Mouse (Mus musculus): ENCODE measurements around the gene Colca2. TPM values are rescaled to one million over a fixed set of nuclear protein-coding genes. Genes with fewer than 3 reads are reported as not detected.

Gene Colca2
- polyA plus RNA-seq, 1 experiment = 3.5 TPM

GRCm38 (mm10) chr9:51290980-51291379 lies 12.6 kb upstream of the Colca2 start:
- no peak overlapping the region for H3K27ac ChIP-seq (ENCODE audit: insufficient read depth, low read length)
- H3K27me3 ChIP-seq (ENCODE audit: control insufficient read depth, insufficient read depth, low read length) = no peaks in the 10 kb centered on the region; the same call in 1 of the 2 replicates
- 92% methylated on average over 4 of the region's 4 CpGs for WGBS
- no peaks in the 10 kb centered on the region for H3K4me1 ChIP-seq (ENCODE audit: control insufficient read depth, insufficient read depth, low read length)
- H3K4me3 ChIP-seq (replicated peaks; ENCODE audit: insufficient read depth, low read depth, low read length) = no peak overlapping the region
- TF ChIP-seq POLR2A (IDR thresholded peaks at IDR 0.05; ENCODE audit: borderline replicate concordance, insufficient read depth, low read length) = no peak
- TF ChIP-seq CTCF (IDR thresholded peaks at IDR 0.05; ENCODE audit: borderline replicate concordance, insufficient read depth, low read depth, low read length) = no peak
- no peak for DNase-seq

- TF ChIP-seq POLR2A (IDR thresholded peaks at IDR 0.05; ENCODE audit: borderline replicate concordance, insufficient read depth, low read length) = no peak
- TF ChIP-seq CTCF (IDR thresholded peaks at IDR 0.05; ENCODE audit: borderline replicate concordance, insufficient read depth, low read depth, low read length) = no peak
- DNase-seq = no peak
- H3K4me3 ChIP-seq (replicated peaks; ENCODE audit: insufficient read depth, low read depth, low read length) = no peak overlapping the region
- WGBS = 42% methylated on average over 2 of the region's 2 CpGs
- H3K27ac ChIP-seq (ENCODE audit: insufficient read depth, low read length) = no peak overlapping the region
- H3K27me3 ChIP-seq (ENCODE audit: control insufficient read depth, insufficient read depth, low read length) = no peaks in the 10 kb centered on the region
- no peaks in the 10 kb centered on the region for H3K4me1 ChIP-seq (ENCODE audit: control insufficient read depth, insufficient read depth, low read length)
Measured at GRCm38 (mm10) chr9:51286079-51286478, 7.7 kb upstream of the Colca2 start.

GRCm38 (mm10) chr9:51277834-51278498 lies 403 bp downstream of the Colca2 start:
- no peaks in the 10 kb centered on the region for H3K4me1 ChIP-seq (ENCODE audit: control insufficient read depth, insufficient read depth, low read length)
- no peak for DNase-seq
- WGBS = 30% methylated on average over 13 of the region's 13 CpGs
- peak overlapping the region; percentile 48 for H3K4me3 ChIP-seq (replicated peaks; ENCODE audit: insufficient read depth, low read depth, low read length)
- no peaks in the 10 kb centered on the region; the same call in 1 of the 2 replicates for H3K27me3 ChIP-seq (ENCODE audit: control insufficient read depth, insufficient read depth, low read length)
- no peak overlapping the region for H3K27ac ChIP-seq (ENCODE audit: insufficient read depth, low read length)
- no peak for TF ChIP-seq POLR2A (IDR thresholded peaks at IDR 0.05; ENCODE audit: borderline replicate concordance, insufficient read depth, low read length)
- TF ChIP-seq CTCF (IDR thresholded peaks at IDR 0.05; ENCODE audit: borderline replicate concordance, insufficient read depth, low read depth, low read length) = no peak

GRCm38 (mm10) chr9:51274678-51275077 lies 3.7 kb downstream of the Colca2 start:
- Histone ChIP-seq H3K27ac (ENCODE audit: insufficient read depth, low read length) (no peak overlapping the region), H3K4me3 (replicated peaks; ENCODE audit: insufficient read depth, low read depth, low read length) (no peak overlapping the region), H3K4me1 (ENCODE audit: control insufficient read depth, insufficient read depth, low read length) (no peaks in the 10 kb centered on the region), H3K27me3 (ENCODE audit: control insufficient read depth, insufficient read depth, low read length) (no peaks in the 10 kb centered on the region; the same call in 1 of the 2 replicates)
- WGBS = 49% methylated on average over 4 of the region's 4 CpGs
- TF ChIP-seq POLR2A (IDR thresholded peaks at IDR 0.05; ENCODE audit: borderline replicate concordance, insufficient read depth, low read length) (no peak), CTCF (IDR thresholded peaks at IDR 0.05; ENCODE audit: borderline replicate concordance, insufficient read depth, low read depth, low read length) (no peak)
- no peak for DNase-seq

GRCm38 (mm10) chr9:51273581-51274154 lies 4.7 kb downstream of the Colca2 start:
- Histone ChIP-seq H3K4me1 (ENCODE audit: control insufficient read depth, insufficient read depth, low read length) (no peaks in the 10 kb centered on the region), H3K4me3 (replicated peaks; ENCODE audit: insufficient read depth, low read depth, low read length) (no peak overlapping the region), H3K27me3 (ENCODE audit: control insufficient read depth, insufficient read depth, low read length) (no peaks in the 10 kb centered on the region; the same call in 1 of the 2 replicates), H3K27ac (ENCODE audit: insufficient read depth, low read length) (no peak overlapping the region)
- no peak for TF ChIP-seq POLR2A (IDR thresholded peaks at IDR 0.05; ENCODE audit: borderline replicate concordance, insufficient read depth, low read length)
- no peak for TF ChIP-seq CTCF (IDR thresholded peaks at IDR 0.05; ENCODE audit: borderline replicate concordance, insufficient read depth, low read depth, low read length)
- DNase-seq = no peak
- WGBS = 81% methylated on average over 9 of the region's 9 CpGs

GRCm38 (mm10) chr9:51272102-51272501 lies 6.3 kb downstream of the Colca2 start:
- no peak overlapping the region for H3K4me3 ChIP-seq (replicated peaks; ENCODE audit: insufficient read depth, low read depth, low read length)
- no peak for DNase-seq
- no peaks in the 10 kb centered on the region; the same call in 1 of the 2 replicates for H3K27me3 ChIP-seq (ENCODE audit: control insufficient read depth, insufficient read depth, low read length)
- H3K4me1 ChIP-seq (ENCODE audit: control insufficient read depth, insufficient read depth, low read length) = no peaks in the 10 kb centered on the region
- WGBS = 91% methylated on average over 5 of the region's 5 CpGs
- no peak overlapping the region for H3K27ac ChIP-seq (ENCODE audit: insufficient read depth, low read length)
- no peak for TF ChIP-seq CTCF (IDR thresholded peaks at IDR 0.05; ENCODE audit: borderline replicate concordance, insufficient read depth, low read depth, low read length)
- no peak for TF ChIP-seq POLR2A (IDR thresholded peaks at IDR 0.05; ENCODE audit: borderline replicate concordance, insufficient read depth, low read length)

- 77% methylated on average over 8 of the region's 8 CpGs for WGBS
- TF ChIP-seq POLR2A (IDR thresholded peaks at IDR 0.05; ENCODE audit: borderline replicate concordance, insufficient read depth, low read length) = no peak
- TF ChIP-seq CTCF (IDR thresholded peaks at IDR 0.05; ENCODE audit: borderline replicate concordance, insufficient read depth, low read depth, low read length) = no peak
Measured at GRCm38 (mm10) chr9:51271073-51271472, 7.3 kb downstream of the Colca2 start.

GRCm38 (mm10) chr9:51268852-51269251 lies 9.5 kb downstream of the Colca2 start:
- DNase-seq = no peak
- 65% methylated on average over 5 of the region's 5 CpGs for WGBS
- Histone ChIP-seq H3K27me3 (ENCODE audit: control insufficient read depth, insufficient read depth, low read length) (no peaks in the 10 kb centered on the region), H3K4me3 (replicated peaks; ENCODE audit: insufficient read depth, low read depth, low read length) (no peak overlapping the region), H3K27ac (ENCODE audit: insufficient read depth, low read length) (no peak overlapping the region), H3K4me1 (ENCODE audit: control insufficient read depth, insufficient read depth, low read length) (no peaks in the 10 kb centered on the region)
- TF ChIP-seq CTCF (IDR thresholded peaks at IDR 0.05; ENCODE audit: borderline replicate concordance, insufficient read depth, low read depth, low read length) (no peak), POLR2A (IDR thresholded peaks at IDR 0.05; ENCODE audit: borderline replicate concordance, insufficient read depth, low read length) (no peak)

More at GRCm38 (mm10) chr9:51271073-51271472, 7.3 kb downstream of the Colca2 start:
- no peaks in the 10 kb centered on the region; the same call in 1 of the 2 replicates for H3K27me3 ChIP-seq (ENCODE audit: control insufficient read depth, insufficient read depth, low read length)
- DNase-seq = no peak
- no peak overlapping the region for H3K4me3 ChIP-seq (replicated peaks; ENCODE audit: insufficient read depth, low read depth, low read length)
- no peak overlapping the region for H3K27ac ChIP-seq (ENCODE audit: insufficient read depth, low read length)
- H3K4me1 ChIP-seq (ENCODE audit: control insufficient read depth, insufficient read depth, low read length) = no peaks in the 10 kb centered on the region

Measured in cerebellum, adult 2 months (tissue).